Mouse (Mus musculus): ENCODE data around the gene Gm10642.

Gene Gm10642

GRCm38 (mm10) chr9:70671772-70672579 is 15.9 kb downstream of the Gm10642 start:
- DNase-seq (ENCODE audit: low spot score), result peak; percentile 70

GRCm38 (mm10) chr9:70673656-70674055 is 17.6 kb downstream of the Gm10642 start:
- no peak for DNase-seq (ENCODE audit: low spot score)

- DNase-seq (ENCODE audit: low spot score), result no peak
These were observed 19.1 kb downstream of the Gm10642 start for GRCm38 (mm10) chr9:70675117-70675516.

- no peak for DNase-seq (ENCODE audit: low spot score)
These were observed 19.9 kb downstream of the Gm10642 start for GRCm38 (mm10) chr9:70675961-70676360.

- peak; percentile 97 for DNase-seq (ENCODE audit: low spot score)
These were observed 22.7 kb downstream of the Gm10642 start, which contains the start of gene Adam10 for GRCm38 (mm10) chr9:70678682-70679131. Gene Adam10 (plus strand): TSS chr9:70678997.

GRCm38 (mm10) chr9:70679132-70680091 is 23.4 kb downstream of the Gm10642 start:
- peak; percentile 44 for DNase-seq (ENCODE audit: low spot score)

- DNase-seq (ENCODE audit: low spot score), result no peak
These were observed 26.2 kb downstream of the Gm10642 start for GRCm38 (mm10) chr9:70682202-70682601.

- DNase-seq (ENCODE audit: low spot score), result no peak
These were observed 32.4 kb downstream of the Gm10642 start for GRCm38 (mm10) chr9:70688301-70688968.

GRCm38 (mm10) chr9:70689926-70690325 is 33.9 kb downstream of the Gm10642 start:
- DNase-seq (ENCODE audit: low spot score), result no peak

- DNase-seq (ENCODE audit: low spot score), result no peak
These were observed 34.5 kb downstream of the Gm10642 start for GRCm38 (mm10) chr9:70690579-70690978.

- DNase-seq (ENCODE audit: low spot score), result no peak
These were observed 36.0 kb downstream of the Gm10642 start for GRCm38 (mm10) chr9:70691772-70692693.

- no peak for DNase-seq (ENCODE audit: low spot score)
These were observed 39.7 kb downstream of the Gm10642 start for GRCm38 (mm10) chr9:70695723-70696122.

GRCm38 (mm10) chr9:70698090-70698489 is 42.0 kb downstream of the Gm10642 start:
- DNase-seq (ENCODE audit: low spot score), result no peak

GRCm38 (mm10) chr9:70703597-70704203 is 47.6 kb downstream of the Gm10642 start:
- DNase-seq (ENCODE audit: low spot score), result no peak

- no peak for DNase-seq (ENCODE audit: low spot score)
These were observed 50.4 kb downstream of the Gm10642 start for GRCm38 (mm10) chr9:70706444-70706843.
